Mouse (Mus musculus): Measurements from ENCODE around the gene Ins2. TPM values are rescaled to one million over a fixed set of nuclear protein-coding genes. Genes with fewer than 3 reads are reported as not detected.

Ins2 gene
- polyA plus RNA-seq, 1 experiment from 2014 or later: not detected

DNA sequence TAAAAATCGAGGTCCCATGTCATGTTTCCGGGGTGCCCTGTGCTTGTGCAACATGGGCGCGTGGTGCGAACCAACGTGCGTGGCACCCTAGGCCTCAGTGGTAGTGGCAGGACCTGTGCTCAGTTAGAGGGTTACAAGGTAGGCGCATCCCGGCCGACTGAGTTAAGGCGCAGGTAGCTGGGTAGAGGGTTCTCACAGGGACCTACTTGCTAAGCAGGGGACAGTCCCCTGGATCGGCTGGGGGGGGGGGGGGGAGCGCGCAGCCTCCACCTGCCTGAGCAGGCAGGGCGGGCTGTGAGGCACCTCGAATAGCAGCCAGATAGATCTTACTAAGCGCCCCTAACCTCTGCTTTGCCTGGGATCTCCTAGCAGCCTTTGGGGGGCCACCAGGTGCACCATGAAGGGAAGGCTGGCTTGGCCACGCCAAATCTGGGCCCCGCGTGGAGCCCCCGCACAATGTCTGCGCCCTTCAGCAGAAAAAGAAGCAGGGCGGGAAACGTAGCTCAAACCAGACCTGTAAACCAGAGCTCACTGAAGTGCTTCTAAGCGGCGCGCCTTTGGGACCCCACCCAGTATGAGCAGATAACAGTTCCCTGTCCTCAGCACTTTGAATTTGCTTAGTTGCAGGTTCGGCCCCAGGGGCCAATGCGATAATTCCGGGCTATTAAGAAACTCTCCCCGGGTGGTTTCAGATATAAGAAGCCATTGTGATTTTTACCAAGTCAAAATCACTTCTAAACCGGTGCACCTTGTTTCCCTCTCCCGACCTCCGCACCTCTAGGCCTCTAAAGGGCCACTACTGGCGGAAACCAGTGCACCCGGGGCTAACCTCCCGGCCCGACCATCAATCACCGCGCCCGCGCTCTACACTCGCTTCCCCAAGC is 83.2 kb downstream of the Ins2 start:
- H3K9ac ChIP-seq (replicated peaks; ENCODE audit: low read depth, low read length): peak overlapping the region; percentile 34; the same call in 1 of the 2 replicates
- no peaks in the 10 kb centered on the region for H3K9me3 ChIP-seq (ENCODE audit: control insufficient read depth, low read length)
- H3K4me1 ChIP-seq (ENCODE audit: control insufficient read depth, insufficient read depth, low read length): peaks cover 15% of the 10 kb centered on the region; the same call in 1 of the 2 replicates
- peak; percentile 12; the same call in 1 of the 2 replicates for ATAC-seq (ENCODE audit: low read depth)
- WGBS: 1% methylated on average over 39 of the region's 43 CpGs
- H3K27me3 ChIP-seq (ENCODE audit: control insufficient read depth, insufficient read depth, low read length): peaks cover 57% of the 10 kb centered on the region
- peak overlapping the region; percentile 23 for H3K4me3 ChIP-seq (ENCODE audit: low read depth, low read length)
- no peaks in the 10 kb centered on the region for H3K36me3 ChIP-seq (ENCODE audit: control insufficient read depth, insufficient read depth, low read length)
- H3K4me2 ChIP-seq (ENCODE audit: low read depth, low read length): peak overlapping the region; percentile 44
- H3K27ac ChIP-seq (ENCODE audit: low read depth, low read length): no peak overlapping the region

DNA sequence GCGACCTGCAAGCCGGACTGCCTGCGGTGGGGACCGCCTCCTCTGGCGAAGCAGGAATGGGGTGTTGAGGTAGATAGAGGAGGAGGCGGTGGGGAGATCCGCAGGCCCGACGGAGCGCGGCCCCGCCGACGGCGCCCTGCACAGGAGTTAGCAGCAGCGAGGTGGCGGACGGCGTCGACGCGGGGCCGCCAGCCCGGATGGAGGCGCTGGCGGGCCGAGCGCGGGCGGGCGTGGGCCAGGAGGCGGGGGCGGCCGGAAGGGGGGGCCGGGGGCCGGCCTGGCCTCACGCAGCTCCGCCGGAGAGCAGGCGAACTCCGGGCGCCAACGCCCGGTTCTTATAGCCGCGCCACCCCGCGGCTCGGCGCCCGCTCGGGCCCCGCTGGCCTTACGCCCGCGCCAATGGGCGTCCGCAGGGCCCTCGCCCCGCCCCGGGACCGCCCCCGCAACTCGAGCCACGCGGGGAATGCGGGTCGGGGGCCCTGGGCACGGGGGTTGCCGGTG is 84.0 kb downstream of the Ins2 start:
- peaks cover 58% of the 10 kb centered on the region for H3K27me3 ChIP-seq (ENCODE audit: control insufficient read depth, insufficient read depth, low read length)
- H3K9me3 ChIP-seq (ENCODE audit: control insufficient read depth, low read length): no peaks in the 10 kb centered on the region
- no peaks in the 10 kb centered on the region for H3K36me3 ChIP-seq (ENCODE audit: control insufficient read depth, insufficient read depth, low read length)
- no peak overlapping the region for H3K27ac ChIP-seq (ENCODE audit: low read depth, low read length)
- H3K4me1 ChIP-seq (ENCODE audit: control insufficient read depth, insufficient read depth, low read length): peaks cover 15% of the 10 kb centered on the region; the same call in 1 of the 2 replicates
- peak overlapping the region; percentile 23 for H3K4me3 ChIP-seq (ENCODE audit: low read depth, low read length)
- ATAC-seq (ENCODE audit: low read depth): peak; percentile 48; the same call in 1 of the 2 replicates
- H3K4me2 ChIP-seq (ENCODE audit: low read depth, low read length): peak overlapping the region; percentile 44
- H3K9ac ChIP-seq (replicated peaks; ENCODE audit: low read depth, low read length): no peak overlapping the region
- under 1% methylated on average over 35 of the region's 70 CpGs for WGBS

DNA sequence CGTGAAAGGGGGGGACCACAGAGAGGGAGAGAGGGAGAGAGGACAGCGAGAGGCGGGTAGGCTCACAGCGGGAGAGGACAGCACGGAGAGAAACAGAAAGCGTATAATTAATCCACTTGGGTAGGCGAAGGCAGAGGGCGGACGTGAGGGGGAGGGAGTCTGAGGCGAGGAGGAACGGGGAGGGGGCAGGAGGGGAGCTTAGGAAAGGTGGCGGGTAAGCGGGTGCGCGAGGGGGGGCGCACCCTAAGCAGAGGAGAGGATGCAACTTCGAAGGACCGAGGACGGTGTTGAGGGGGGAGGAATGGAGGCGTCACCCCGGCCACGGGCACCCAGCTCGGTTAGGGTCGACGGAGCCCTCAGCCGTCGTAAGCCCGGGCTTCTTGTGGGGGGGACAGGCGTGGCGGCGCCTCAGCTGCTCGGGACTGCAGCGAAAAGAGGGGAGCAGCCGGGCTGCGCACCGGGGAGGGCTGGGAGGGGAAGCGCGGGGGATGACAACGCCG is 84.5 kb downstream of the Ins2 start:
- no peaks in the 10 kb centered on the region for H3K9me3 ChIP-seq (ENCODE audit: control insufficient read depth, low read length)
- peak overlapping the region; percentile 23 for H3K4me3 ChIP-seq (ENCODE audit: low read depth, low read length)
- no peaks in the 10 kb centered on the region for H3K36me3 ChIP-seq (ENCODE audit: control insufficient read depth, insufficient read depth, low read length)
- peak overlapping the region; percentile 44 for H3K4me2 ChIP-seq (ENCODE audit: low read depth, low read length)
- H3K4me1 ChIP-seq (ENCODE audit: control insufficient read depth, insufficient read depth, low read length): 0 out of 2 replicates have a peak, but pooled peaks cover 11% of the 10 kb centered on the region
- H3K27ac ChIP-seq (ENCODE audit: low read depth, low read length): no peak overlapping the region
- ATAC-seq (ENCODE audit: low read depth): peak; percentile 22; the same call in 1 of the 2 replicates
- WGBS: under 1% methylated on average over 38 of the region's 40 CpGs
- peak overlapping the region; percentile 39; the same call in 1 of the 2 replicates for H3K9ac ChIP-seq (replicated peaks; ENCODE audit: low read depth, low read length)
- peaks cover 60% of the 10 kb centered on the region for H3K27me3 ChIP-seq (ENCODE audit: control insufficient read depth, insufficient read depth, low read length)

DNA sequence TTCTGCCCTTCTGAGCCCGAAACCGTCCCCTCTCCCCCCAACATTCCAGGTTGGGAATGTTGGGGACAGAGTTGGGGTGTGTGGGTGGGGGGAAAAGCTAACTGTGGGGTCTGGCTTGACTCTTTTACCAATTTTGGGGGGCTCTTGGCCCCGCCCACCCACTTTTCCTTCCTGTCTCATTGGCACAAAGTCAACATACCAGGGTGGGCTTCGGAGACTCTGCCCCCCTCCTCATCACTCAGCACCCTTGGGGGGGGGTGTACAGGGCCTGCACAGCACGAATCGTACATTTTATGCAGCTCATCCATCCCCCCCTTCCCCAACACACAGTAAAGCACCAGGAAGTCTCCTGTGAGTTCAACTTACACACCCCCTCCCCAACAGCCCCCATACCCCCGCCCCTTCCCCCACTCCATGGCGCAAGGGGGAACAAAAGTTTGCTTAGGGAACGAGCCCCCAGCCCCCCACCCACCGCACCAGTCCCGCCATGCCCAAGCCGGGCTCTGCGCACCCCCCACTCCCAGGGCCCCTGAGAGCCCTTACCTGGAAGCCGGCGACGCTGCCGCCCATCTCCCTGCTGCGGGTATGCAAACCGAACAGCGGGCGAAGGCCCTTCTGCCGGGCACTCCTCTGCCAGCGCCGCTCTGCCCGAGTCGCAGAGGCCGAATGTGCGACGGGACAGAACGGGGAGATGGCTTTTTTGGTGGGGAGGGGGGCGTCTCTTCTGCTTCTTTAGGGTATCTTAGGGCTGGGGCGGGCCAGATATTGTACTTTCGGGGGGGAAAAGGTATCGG is 85.2 kb downstream of the Ins2 start:
- H3K4me1 ChIP-seq (ENCODE audit: control insufficient read depth, insufficient read depth, low read length): 0 out of 2 replicates have a peak, but pooled peaks cover 11% of the 10 kb centered on the region
- H3K27ac ChIP-seq (ENCODE audit: low read depth, low read length): no peak overlapping the region
- H3K4me2 ChIP-seq (ENCODE audit: low read depth, low read length): peak overlapping the region; percentile 44
- no peaks in the 10 kb centered on the region for H3K9me3 ChIP-seq (ENCODE audit: control insufficient read depth, low read length)
- peak overlapping the region; percentile 23 for H3K4me3 ChIP-seq (ENCODE audit: low read depth, low read length)
- peak overlapping the region; percentile 39 for H3K9ac ChIP-seq (replicated peaks; ENCODE audit: low read depth, low read length)
- H3K36me3 ChIP-seq (ENCODE audit: control insufficient read depth, insufficient read depth, low read length): no peaks in the 10 kb centered on the region
- ATAC-seq (ENCODE audit: low read depth): no peak
- peaks cover 58% of the 10 kb centered on the region for H3K27me3 ChIP-seq (ENCODE audit: control insufficient read depth, insufficient read depth, low read length)
- WGBS: 0% methylated on average over 29 of the region's 34 CpGs

DNA sequence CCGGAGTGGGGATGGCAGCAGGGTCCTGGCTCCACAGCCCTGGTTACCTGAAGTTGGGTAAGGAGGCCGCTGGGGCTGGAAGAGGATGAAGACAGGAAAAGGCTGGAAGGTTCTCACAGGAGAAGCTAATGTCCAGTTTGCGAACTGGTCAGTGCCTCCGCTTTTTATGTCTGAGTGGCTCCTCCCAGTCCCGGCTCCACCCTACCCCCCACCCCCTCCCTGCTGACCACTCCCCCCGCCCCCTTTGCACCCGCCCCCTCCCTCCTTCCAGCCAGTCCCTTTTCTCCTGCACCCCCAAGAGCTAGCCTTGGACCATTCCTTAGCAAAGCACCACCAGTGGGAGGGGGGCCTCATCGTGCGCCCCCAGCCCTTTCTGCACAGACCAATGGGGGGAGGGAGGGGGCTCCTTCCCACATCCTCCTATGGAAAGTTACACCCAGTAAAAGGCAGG is 85.8 kb downstream of the Ins2 start:
- H3K27ac ChIP-seq (ENCODE audit: low read depth, low read length): no peak overlapping the region
- no peaks in the 10 kb centered on the region for H3K9me3 ChIP-seq (ENCODE audit: control insufficient read depth, low read length)
- WGBS: 6% methylated on average over 8 of the region's 9 CpGs
- H3K4me1 ChIP-seq (ENCODE audit: control insufficient read depth, insufficient read depth, low read length): 0 out of 2 replicates have a peak, but pooled peaks cover 11% of the 10 kb centered on the region
- H3K4me2 ChIP-seq (ENCODE audit: low read depth, low read length): no peak overlapping the region
- peaks cover 51% of the 10 kb centered on the region for H3K27me3 ChIP-seq (ENCODE audit: control insufficient read depth, insufficient read depth, low read length)
- H3K4me3 ChIP-seq (ENCODE audit: low read depth, low read length): peak overlapping the region; percentile 23; the same call in 1 of the 2 replicates
- no peak overlapping the region for H3K9ac ChIP-seq (replicated peaks; ENCODE audit: low read depth, low read length)
- H3K36me3 ChIP-seq (ENCODE audit: control insufficient read depth, insufficient read depth, low read length): no peaks in the 10 kb centered on the region
- no peak for ATAC-seq (ENCODE audit: low read depth)

DNA sequence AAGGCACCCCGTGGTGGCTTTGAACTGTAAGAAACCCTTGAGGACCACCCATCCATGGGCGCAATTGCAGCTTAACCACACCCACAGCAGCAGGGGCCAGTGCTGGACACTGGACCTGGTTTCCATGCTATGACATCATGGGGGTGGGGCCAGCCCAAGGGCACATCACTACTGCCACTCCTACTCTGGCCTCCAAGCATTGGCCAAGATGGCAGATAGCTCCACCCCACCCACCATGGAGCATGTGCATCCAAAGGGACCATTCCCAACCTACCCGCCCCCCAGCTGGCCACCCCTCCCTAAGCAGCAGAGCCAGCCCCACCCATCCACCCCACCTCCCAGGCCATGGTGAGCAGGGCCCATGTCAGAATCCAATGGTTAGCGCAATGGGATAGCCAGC is 87.1 kb downstream of the Ins2 start:
- H3K27ac ChIP-seq (ENCODE audit: low read depth, low read length): no peak overlapping the region
- H3K4me2 ChIP-seq (ENCODE audit: low read depth, low read length): no peak overlapping the region
- no peaks in the 10 kb centered on the region for H3K9me3 ChIP-seq (ENCODE audit: control insufficient read depth, low read length)
- 26% methylated on average over 4 of the region's 4 CpGs for WGBS
- H3K27me3 ChIP-seq (ENCODE audit: control insufficient read depth, insufficient read depth, low read length): peaks cover 48% of the 10 kb centered on the region
- peak overlapping the region; percentile 4; the same call in 1 of the 2 replicates for H3K4me3 ChIP-seq (ENCODE audit: low read depth, low read length)
- H3K9ac ChIP-seq (replicated peaks; ENCODE audit: low read depth, low read length): no peak overlapping the region
- H3K36me3 ChIP-seq (ENCODE audit: control insufficient read depth, insufficient read depth, low read length): no peaks in the 10 kb centered on the region
- no peak for ATAC-seq (ENCODE audit: low read depth)
- H3K4me1 ChIP-seq (ENCODE audit: control insufficient read depth, insufficient read depth, low read length): 0 out of 2 replicates have a peak, but pooled peaks cover 11% of the 10 kb centered on the region

DNA sequence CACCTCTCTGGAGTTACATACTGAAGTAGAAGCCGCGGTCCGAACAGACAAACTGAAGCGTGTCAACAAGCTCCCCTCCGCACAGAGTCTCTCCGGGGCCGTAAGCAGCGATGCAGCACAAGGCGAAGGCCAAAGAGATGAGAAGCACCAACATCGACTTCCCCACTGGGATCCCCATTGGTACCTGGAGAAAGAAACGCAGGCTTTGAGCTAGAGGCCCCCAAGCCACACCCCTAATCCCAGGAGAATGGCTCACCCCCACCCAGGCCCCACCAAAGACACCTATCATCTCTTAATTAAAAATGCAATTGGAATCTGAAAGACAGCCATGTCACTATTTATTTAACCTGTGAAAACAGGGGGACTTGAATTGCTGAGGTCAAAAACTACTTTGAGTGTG is 87.5 kb downstream of the Ins2 start:
- H3K4me1 ChIP-seq (ENCODE audit: control insufficient read depth, insufficient read depth, low read length): 0 out of 2 replicates have a peak, but pooled peaks cover 9% of the 10 kb centered on the region
- H3K27me3 ChIP-seq (ENCODE audit: control insufficient read depth, insufficient read depth, low read length): peaks cover 44% of the 10 kb centered on the region
- H3K27ac ChIP-seq (ENCODE audit: low read depth, low read length): no peak overlapping the region
- no peak overlapping the region for H3K4me2 ChIP-seq (ENCODE audit: low read depth, low read length)
- no peak overlapping the region for H3K9ac ChIP-seq (replicated peaks; ENCODE audit: low read depth, low read length)
- no peaks in the 10 kb centered on the region for H3K9me3 ChIP-seq (ENCODE audit: control insufficient read depth, low read length)
- WGBS: 10% methylated on average over 11 of the region's 11 CpGs
- H3K4me3 ChIP-seq (ENCODE audit: low read depth, low read length): peak overlapping the region; percentile 4; the same call in 1 of the 2 replicates
- no peak for ATAC-seq (ENCODE audit: low read depth)
- no peaks in the 10 kb centered on the region for H3K36me3 ChIP-seq (ENCODE audit: control insufficient read depth, insufficient read depth, low read length)

DNA sequence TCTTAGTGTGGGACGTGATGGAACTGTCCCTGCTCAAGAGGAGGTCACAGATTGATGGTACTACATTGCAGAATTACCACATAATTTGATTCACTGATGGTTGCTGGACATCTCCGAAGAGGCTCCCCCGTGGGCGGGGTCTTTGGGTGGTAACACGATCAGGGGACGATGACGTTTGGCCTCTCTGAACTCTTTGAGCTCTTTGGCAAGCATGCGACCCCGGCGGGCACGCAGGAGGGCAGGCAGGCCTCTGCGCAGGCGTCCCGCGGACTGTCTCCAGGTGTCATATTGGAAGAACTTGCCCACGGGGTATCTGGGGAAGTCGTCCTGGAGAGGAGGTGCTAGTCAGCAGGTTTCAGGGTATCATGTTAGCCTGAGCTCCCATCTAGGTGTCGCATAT is 89.5 kb downstream of the Ins2 start:
- H3K4me2 ChIP-seq (ENCODE audit: low read depth, low read length): no peak overlapping the region
- 23% methylated on average over 18 of the region's 18 CpGs for WGBS
- 0 out of 2 replicates have a peak, but pooled peaks cover 3% of the 10 kb centered on the region for H3K4me1 ChIP-seq (ENCODE audit: control insufficient read depth, insufficient read depth, low read length)
- H3K9ac ChIP-seq (replicated peaks; ENCODE audit: low read depth, low read length): no peak overlapping the region
- H3K36me3 ChIP-seq (ENCODE audit: control insufficient read depth, insufficient read depth, low read length): no peaks in the 10 kb centered on the region
- H3K27ac ChIP-seq (ENCODE audit: low read depth, low read length): no peak overlapping the region
- H3K4me3 ChIP-seq (ENCODE audit: low read depth, low read length): no peak overlapping the region
- H3K27me3 ChIP-seq (ENCODE audit: control insufficient read depth, insufficient read depth, low read length): peaks cover 29% of the 10 kb centered on the region
- no peaks in the 10 kb centered on the region for H3K9me3 ChIP-seq (ENCODE audit: control insufficient read depth, low read length)
- ATAC-seq (ENCODE audit: low read depth): no peak

Data from neural tube, embryonic 14.5 days (tissue).